ENCODE assay signal across 30 mouse cellular contexts in the genomic region with DNA sequence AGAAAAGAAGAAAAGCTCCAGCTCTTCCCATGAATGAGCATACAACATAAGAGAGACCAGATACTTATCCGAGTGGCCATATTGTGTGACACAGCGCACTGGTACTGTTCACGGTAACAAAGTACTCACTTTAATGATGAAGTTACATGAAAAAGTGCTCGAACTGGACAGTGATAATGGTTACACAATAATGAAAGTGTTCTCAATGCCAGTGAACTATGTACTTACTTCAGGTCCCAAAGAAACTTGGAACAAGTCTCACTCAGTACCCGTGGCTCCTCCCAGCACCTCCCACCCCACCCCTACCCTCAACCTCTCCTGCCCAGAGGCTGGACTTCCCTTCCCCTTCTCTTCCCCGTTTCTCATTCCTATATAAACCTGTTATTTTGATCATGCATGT. TPM values are rescaled to one million over a fixed set of nuclear protein-coding genes. Genes with fewer than 3 reads are reported as not detected.
DNase-seq lines count a peak whose midpoint lies in the region; ATAC-seq and TF ChIP-seq lines count a peak whose summit lies in the region.
"Had no signal": no experiment of that assay in that cellular context is flagged by ENCODE, and none has a peak within 500 bp of the region (broad histone marks: within the 10 kb centered on the region; RNA-seq: fewer than 3 reads in every experiment).

No protein-coding gene starts in this region.

- WGBS in kidney, embryonic 14.5 days, result 88% methylated on average over 6 of the region's 6 CpGs
- WGBS in lung, postnatal 0 days, result 64% methylated on average over 6 of the region's 6 CpGs
- 64% methylated on average over 6 of the region's 6 CpGs for WGBS in lung, adult 2 months
- WGBS in hindbrain, embryonic 16.5 days, result 90% methylated on average over 6 of the region's 6 CpGs

- TF ChIP-seq EP300 in lung, postnatal 0 days (IDR thresholded peaks at IDR 0.05), result no peak

- no peak overlapping the region for H3K4me2 ChIP-seq in kidney, embryonic 14.5 days (replicated peaks; ENCODE audit: low read depth, low read length)
- H3K4me2 ChIP-seq in lung, postnatal 0 days (replicated peaks; ENCODE audit: low read depth, low read length), result no peak overlapping the region
- no peak overlapping the region for H3K4me2 ChIP-seq in hindbrain, embryonic 16.5 days (ENCODE audit: low read length)
- H3K4me2 ChIP-seq: embryonic facial prominence, embryonic 13.5 days; forebrain, embryonic 12.5 days; forebrain, embryonic 15.5 days; heart, embryonic 13.5 days; hindbrain, embryonic 14.5 days had no signal

- H3K36me3 ChIP-seq in kidney, embryonic 14.5 days (ENCODE audit: control insufficient read depth, insufficient read depth, low read length), result no peaks in the 10 kb centered on the region
- no peaks in the 10 kb centered on the region for H3K36me3 ChIP-seq in lung, postnatal 0 days (ENCODE audit: insufficient read depth, low read length)
- H3K36me3 ChIP-seq in hindbrain, embryonic 16.5 days (ENCODE audit: control insufficient read depth, insufficient read depth, low read length), result no peaks in the 10 kb centered on the region
- H3K36me3 ChIP-seq: embryonic facial prominence, embryonic 10.5 days; embryonic facial prominence, embryonic 13.5 days; forebrain, embryonic 12.5 days; forebrain, embryonic 15.5 days; G1E; heart, embryonic 10.5 days; heart, embryonic 13.5 days had no signal

- no peaks in the 10 kb centered on the region for H3K4me1 ChIP-seq in kidney, embryonic 14.5 days (ENCODE audit: control insufficient read depth, insufficient read depth, low read length)
- H3K4me1 ChIP-seq in lung, postnatal 0 days (ENCODE audit: insufficient read depth, low read depth, low read length), result no peaks in the 10 kb centered on the region
- H3K4me1 ChIP-seq in lung, adult 2 months (ENCODE audit: control insufficient read depth, insufficient read depth, low read length), result peaks cover 3% of the 10 kb centered on the region; the same call in 1 of the 2 replicates
- peaks cover 14% of the 10 kb centered on the region; the same call in 1 of the 2 replicates for H3K4me1 ChIP-seq in brown adipose tissue, adult 24 weeks (ENCODE audit: control insufficient read depth, insufficient read depth, insufficient read length, low read length)
- H3K4me1 ChIP-seq in hindbrain, embryonic 16.5 days (ENCODE audit: control insufficient read depth, insufficient read depth, low read depth, low read length), result no peaks in the 10 kb centered on the region
- H3K4me1 ChIP-seq: embryonic facial prominence, embryonic 10.5 days; embryonic facial prominence, embryonic 13.5 days; forebrain, embryonic 12.5 days; forebrain, embryonic 15.5 days; heart, embryonic 10.5 days; heart, embryonic 13.5 days had no signal

- no peak overlapping the region for H3K4me3 ChIP-seq in kidney, embryonic 14.5 days (ENCODE audit: low read length)
- no peak overlapping the region for H3K4me3 ChIP-seq in lung, postnatal 0 days (ENCODE audit: low read depth, low read length)
- no peak overlapping the region for H3K4me3 ChIP-seq in lung, adult 2 months (replicated peaks; ENCODE audit: extremely low read depth, low read depth, low read length)
- no peak overlapping the region for H3K4me3 ChIP-seq in brown adipose tissue, adult 24 weeks (ENCODE audit: insufficient read depth, low read depth, low read length)
- no peak overlapping the region for H3K4me3 ChIP-seq in hindbrain, embryonic 16.5 days (ENCODE audit: low read length)
- H3K4me3 ChIP-seq: embryonic facial prominence, embryonic 10.5 days; embryonic facial prominence, embryonic 13.5 days; erythroblast, embryonic 14.5 days; forebrain, embryonic 12.5 days; forebrain, embryonic 15.5 days; heart, adult 2 months; heart, embryonic 10.5 days; heart, embryonic 13.5 days had no signal

- no peak overlapping the region for H3K9ac ChIP-seq in kidney, embryonic 14.5 days (ENCODE audit: low read depth, low read length)
- no peak overlapping the region for H3K9ac ChIP-seq in lung, postnatal 0 days (replicated peaks; ENCODE audit: low read depth)
- no peak overlapping the region for H3K9ac ChIP-seq in hindbrain, embryonic 16.5 days (ENCODE audit: low read depth, low read length)
- H3K9ac ChIP-seq: embryonic facial prominence, embryonic 13.5 days; forebrain, embryonic 12.5 days; forebrain, embryonic 15.5 days; heart, embryonic 13.5 days; hindbrain, embryonic 14.5 days had no signal

- no peak for TF ChIP-seq POLR2A in lung, adult 2 months (IDR thresholded peaks at IDR 0.05; ENCODE audit: borderline replicate concordance, extremely low read depth, low read depth, low read length)

- no peaks in the 10 kb centered on the region for H3K27me3 ChIP-seq in kidney, embryonic 14.5 days (ENCODE audit: control insufficient read depth, insufficient read depth, low read length)
- no peaks in the 10 kb centered on the region for H3K27me3 ChIP-seq in lung, postnatal 0 days (replicated peaks; ENCODE audit: insufficient read depth, low read length)
- H3K27me3 ChIP-seq in hindbrain, embryonic 16.5 days (replicated peaks; ENCODE audit: control insufficient read depth, insufficient read depth, low read length), result no peaks in the 10 kb centered on the region
- H3K27me3 ChIP-seq: CH12.LX; embryonic facial prominence, embryonic 13.5 days; forebrain, embryonic 12.5 days; forebrain, embryonic 15.5 days; heart, embryonic 13.5 days had no signal

- H3K27ac ChIP-seq in kidney, embryonic 14.5 days (ENCODE audit: low read depth, low read length), result no peak overlapping the region
- no peak overlapping the region for H3K27ac ChIP-seq in lung, postnatal 0 days (ENCODE audit: low read length)
- H3K27ac ChIP-seq in brown adipose tissue, adult 24 weeks (replicated peaks; ENCODE audit: low read depth, low read length), result peak overlapping the region; percentile 88
- no peak overlapping the region for H3K27ac ChIP-seq in hindbrain, embryonic 16.5 days (ENCODE audit: low read depth, low read length)
- H3K27ac ChIP-seq: embryonic facial prominence, embryonic 10.5 days; embryonic facial prominence, embryonic 13.5 days; forebrain, embryonic 12.5 days; forebrain, embryonic 15.5 days; heart, adult 2 months; heart, embryonic 10.5 days; heart, embryonic 13.5 days; hindbrain, embryonic 14.5 days had no signal

- ATAC-seq in kidney, embryonic 14.5 days (ENCODE audit: low FRiP score, low TSS enrichment), result no peak
- ATAC-seq in lung, postnatal 0 days, result no peak
- no peak for ATAC-seq in hindbrain, embryonic 16.5 days
- ATAC-seq: forebrain, embryonic 15.5 days; Patski had no signal

- peak; percentile 37 for DNase-seq in kidney, adult 9 months
- peak; percentile 36 for DNase-seq in lung, postnatal 0 days (ENCODE audit: low spot score)
- DNase-seq in lung, adult 2 months, result no peak
- DNase-seq: adrenal gland, adult 2 months; adrenal gland, postnatal 14 days; B cell, adult 2 months; cerebellum, adult 11-12 months; cerebellum, adult 8-10 months; cerebellum, postnatal 10 days; cerebellum, postnatal 36 days; embryo, embryonic 11 days; gastrocnemius, postnatal 10 days; gastrocnemius, postnatal 36 days; heart, adult 2 months; heart, postnatal 14 days; heart, postnatal 4 days had no signal

- H3K9me3 ChIP-seq in kidney, embryonic 14.5 days (ENCODE audit: control insufficient read depth, low read length), result no peaks in the 10 kb centered on the region
- H3K9me3 ChIP-seq in lung, postnatal 0 days (ENCODE audit: low read length), result no peaks in the 10 kb centered on the region
- H3K9me3 ChIP-seq in hindbrain, embryonic 16.5 days (ENCODE audit: control insufficient read depth, low read length), result no peaks in the 10 kb centered on the region
- H3K9me3 ChIP-seq: embryonic facial prominence, embryonic 10.5 days; embryonic facial prominence, embryonic 13.5 days; forebrain, embryonic 12.5 days; forebrain, embryonic 15.5 days; G1E; heart, embryonic 10.5 days; heart, embryonic 13.5 days had no signal

- TF ChIP-seq CTCF in lung, postnatal 0 days (IDR thresholded peaks at IDR 0.05), result no peak
- TF ChIP-seq CTCF in lung, adult 2 months (IDR thresholded peaks at IDR 0.05; ENCODE audit: insufficient read depth, low read length), result no peak

RNA-seq across cellular contexts. Expression of a gene that starts 5.6 kb away (rescaled TPM):
- 19.8 and 23.7 TPM in 2 replicates for polyA plus RNA-seq in kidney, embryonic 14.5 days (2014; fragmentation: Nextera tagmentation; extraction: Ambion mirVana)
- polyA plus RNA-seq in lung, postnatal 0 days (2015; fragmentation: Nextera tagmentation; extraction: Ambion mirVana), result 15.4 and 18.7 TPM in 2 replicates
- 13.7 and 16.5 TPM in 2 replicates for polyA plus RNA-seq in lung, adult 2 months (2012; rRNA removed)
- polyA plus RNA-seq in brown adipose tissue, adult 24 weeks (2012; ENCODE audit: insufficient read depth, insufficient read length, missing spikeins), result 27.7 and 28.5 TPM in 2 replicates
- polyA plus RNA-seq in hindbrain, embryonic 16.5 days (2015; fragmentation: Nextera tagmentation; extraction: Ambion mirVana), result 9.4 and 10.8 TPM in 2 replicates
